Mouse (Mus musculus) kidney, embryonic 16.5 days (tissue): Measurements from ENCODE around the gene Col2a1. TPM values are rescaled to one million over a fixed set of nuclear protein-coding genes. Genes with fewer than 3 reads are reported as not detected.

ENCODE experiments used
- ATAC-seq: fragments of 200-750 bp; cut with Nextera tagmentation; 2 replicates; pipeline ENCODE4 v1.8.0; 2017; ENCODE audit warnings: moderate TSS enrichment; ENCODE audit not compliant: low FRiP score, low TSS enrichment
- H3K27ac ChIP-seq: fragments of 300-500 bp; sonication (generic); 2 replicates; pipeline ENCODE4 v1.5.1; 2014; ENCODE audit warnings: low read length
- H3K27me3 ChIP-seq: fragments of 300-500 bp; sonication (generic); 2 replicates; pipeline ENCODE4 v1.6.1; 2014; ENCODE audit warnings: low read length, control low read depth, mixed read lengths; ENCODE audit not compliant: insufficient read depth
- H3K36me3 ChIP-seq: fragments of 300-500 bp; sonication (generic); 2 replicates; pipeline ENCODE4 v1.6.1; 2014; ENCODE audit warnings: low read length, control low read depth, mixed read lengths; ENCODE audit not compliant: insufficient read depth
- H3K4me1 ChIP-seq: fragments of 300-500 bp; sonication (generic); 2 replicates; pipeline ENCODE4 v1.6.1; 2014; ENCODE audit warnings: low read length, control low read depth, mixed read lengths; ENCODE audit not compliant: insufficient read depth
- H3K4me2 ChIP-seq: fragments of 300-500 bp; sonication (generic); replicated peaks from 2 replicates; pipeline ENCODE4 v1.6.1; 2014; ENCODE audit warnings: low read depth, low read length
- H3K4me3 ChIP-seq: fragments of 300-500 bp; sonication (generic); 2 replicates; pipeline ENCODE4 v1.5.1; 2014; ENCODE audit warnings: mild to moderate bottlenecking, low read length
- H3K9ac ChIP-seq: fragments of 300-500 bp; sonication (generic); replicated peaks from 2 replicates; pipeline ENCODE4 v1.6.1; 2014; ENCODE audit warnings: low read length
- H3K9me3 ChIP-seq: fragments of 300-500 bp; sonication (generic); 2 replicates; pipeline ENCODE4 v1.6.1; 2016; ENCODE audit warnings: low read length, control low read depth
- WGBS: fragments of 180-500 bp; shearing (Covaris S2); extraction: QIAGEN DNeasy Blood & Tissue Kit; methylation state at CpG from one replicate; pipeline ENCODE4 v1.1.7; 2014; 5-methylcytosine and 5-hydroxymethylcytosine counted together
- polyA plus RNA-seq: library from polyadenylated mRNA; unstranded; fragments of >200 nt; fragmentation: Nextera tagmentation; extraction: Ambion mirVana; gene quantifications from 2 replicates; pipeline ENCODE4 v1.2.1, GENCODE M21; 2015

The Col2a1 gene
- polyA plus RNA-seq, 1 experiment from 2014 or later, result 19.5 TPM

GRCm38 (mm10) chr15:98033233-98033748 is 28.8 kb upstream of the Col2a1 start:
- Histone ChIP-seq H3K9me3 (0 out of 2 replicates have a peak, but pooled peaks cover 3% of the 10 kb centered on the region), H3K4me2 (no peak overlapping the region), H3K4me1 (peaks cover 4% of the 10 kb centered on the region), H3K9ac (no peak overlapping the region), H3K27me3 (no peaks in the 10 kb centered on the region), H3K4me3 (no peak overlapping the region), H3K27ac (no peak overlapping the region), H3K36me3 (peaks cover 22% of the 10 kb centered on the region)
- no peak for ATAC-seq
- 73% methylated on average over 9 of the region's 9 CpGs for WGBS

GRCm38 (mm10) chr15:98029798-98030197 is 25.3 kb upstream of the Col2a1 start:
- no peaks in the 10 kb centered on the region for H3K27me3 ChIP-seq
- no peaks in the 10 kb centered on the region for H3K9me3 ChIP-seq
- WGBS, result 81% methylated on average over 6 of the region's 6 CpGs
- H3K9ac ChIP-seq, result no peak overlapping the region
- H3K27ac ChIP-seq, result no peak overlapping the region
- H3K4me2 ChIP-seq, result no peak overlapping the region
- 0 out of 2 replicates have a peak, but pooled peaks cover 3% of the 10 kb centered on the region for H3K36me3 ChIP-seq
- peaks cover 37% of the 10 kb centered on the region for H3K4me1 ChIP-seq
- ATAC-seq, result no peak
- no peak overlapping the region for H3K4me3 ChIP-seq

- Histone ChIP-seq H3K9me3 (no peaks in the 10 kb centered on the region), H3K36me3 (no peaks in the 10 kb centered on the region), H3K27me3 (no peaks in the 10 kb centered on the region), H3K4me1 (peaks cover 40% of the 10 kb centered on the region), H3K4me2 (no peak overlapping the region), H3K27ac (peak overlapping the region; percentile 69), H3K9ac (peak overlapping the region; percentile 42; the same call in 1 of the 2 replicates), H3K4me3 (no peak overlapping the region)
- 25% methylated on average over 12 of the region's 12 CpGs for WGBS
- ATAC-seq, result peak; percentile 62; the same call in 1 of the 2 replicates
Measured at GRCm38 (mm10) chr15:98026967-98027904, 22.7 kb upstream of the Col2a1 start.

- Histone ChIP-seq H3K4me1 (peaks cover 49% of the 10 kb centered on the region), H3K36me3 (no peaks in the 10 kb centered on the region), H3K27me3 (no peaks in the 10 kb centered on the region), H3K4me2 (no peak overlapping the region), H3K4me3 (no peak overlapping the region), H3K9ac (no peak overlapping the region), H3K27ac (no peak overlapping the region), H3K9me3 (no peaks in the 10 kb centered on the region)
- WGBS, result 16% methylated on average over 4 of the region's 4 CpGs
- ATAC-seq, result peak; percentile 68
Measured at GRCm38 (mm10) chr15:98025611-98026010, 21.1 kb upstream of the Col2a1 start.

- no peak overlapping the region for H3K9ac ChIP-seq
- H3K36me3 ChIP-seq, result no peaks in the 10 kb centered on the region
- no peak overlapping the region for H3K27ac ChIP-seq
- H3K4me3 ChIP-seq, result no peak overlapping the region
- peaks cover 43% of the 10 kb centered on the region for H3K4me1 ChIP-seq
- H3K27me3 ChIP-seq, result no peaks in the 10 kb centered on the region
- H3K4me2 ChIP-seq, result no peak overlapping the region
- ATAC-seq, result no peak
- H3K9me3 ChIP-seq, result no peaks in the 10 kb centered on the region
- 47% methylated on average over 3 of the region's 3 CpGs for WGBS
Measured at GRCm38 (mm10) chr15:98023137-98023536, 18.6 kb upstream of the Col2a1 start.

GRCm38 (mm10) chr15:98021886-98022285 is 17.4 kb upstream of the Col2a1 start:
- WGBS, result 0% methylated on average over 2 of the region's 2 CpGs
- Histone ChIP-seq H3K4me3 (no peak overlapping the region), H3K27ac (no peak overlapping the region), H3K9me3 (no peaks in the 10 kb centered on the region), H3K9ac (no peak overlapping the region), H3K36me3 (no peaks in the 10 kb centered on the region), H3K4me1 (peaks cover 31% of the 10 kb centered on the region), H3K27me3 (no peaks in the 10 kb centered on the region), H3K4me2 (peak overlapping the region; percentile 15)
- no peak for ATAC-seq

GRCm38 (mm10) chr15:98019047-98019446 is 14.6 kb upstream of the Col2a1 start:
- 46% methylated on average over 3 of the region's 3 CpGs for WGBS
- ATAC-seq, result no peak
- H3K9ac ChIP-seq, result no peak overlapping the region

GRCm38 (mm10) chr15:98017925-98018324 is 13.4 kb upstream of the Col2a1 start:
- Histone ChIP-seq H3K4me1 (peaks cover 9% of the 10 kb centered on the region), H3K4me2 (no peak overlapping the region), H3K9me3 (no peaks in the 10 kb centered on the region), H3K36me3 (no peaks in the 10 kb centered on the region), H3K27me3 (no peaks in the 10 kb centered on the region), H3K4me3 (no peak overlapping the region), H3K9ac (no peak overlapping the region), H3K27ac (no peak overlapping the region)
- no peak for ATAC-seq
- 89% methylated on average over 4 of the region's 4 CpGs for WGBS

More at GRCm38 (mm10) chr15:98019047-98019446, 14.6 kb upstream of the Col2a1 start:
- Histone ChIP-seq H3K4me3 (no peak overlapping the region), H3K4me1 (peaks cover 9% of the 10 kb centered on the region), H3K27ac (no peak overlapping the region), H3K27me3 (no peaks in the 10 kb centered on the region), H3K4me2 (no peak overlapping the region), H3K9me3 (no peaks in the 10 kb centered on the region), H3K36me3 (no peaks in the 10 kb centered on the region)

- no peaks in the 10 kb centered on the region for H3K27me3 ChIP-seq
- H3K4me1 ChIP-seq, result no peaks in the 10 kb centered on the region
- no peak overlapping the region for H3K27ac ChIP-seq
- no peak overlapping the region for H3K9ac ChIP-seq
- no peak overlapping the region for H3K4me2 ChIP-seq
- no peak for ATAC-seq
- no peaks in the 10 kb centered on the region for H3K36me3 ChIP-seq
- no peaks in the 10 kb centered on the region for H3K9me3 ChIP-seq
- no peak overlapping the region for H3K4me3 ChIP-seq
- 81% methylated on average over 6 of the region's 6 CpGs for WGBS
Measured at GRCm38 (mm10) chr15:98012810-98013209, 8.3 kb upstream of the Col2a1 start.

- Histone ChIP-seq H3K4me2 (peak overlapping the region; percentile 76), H3K9ac (peak overlapping the region; percentile 63; the same call in 1 of the 2 replicates), H3K27me3 (peaks cover 67% of the 10 kb centered on the region), H3K4me1 (peaks cover 40% of the 10 kb centered on the region), H3K9me3 (no peaks in the 10 kb centered on the region), H3K4me3 (peak overlapping the region; percentile 46), H3K27ac (no peak overlapping the region), H3K36me3 (no peaks in the 10 kb centered on the region)
- no peak for ATAC-seq
- WGBS, result 14% methylated on average over 11 of the region's 11 CpGs
Measured at GRCm38 (mm10) chr15:98005181-98005580, 686 bp upstream of the Col2a1 start.
